Mouse (Mus musculus) MEL (cell line): ENCODE data around the gene Tmc6. TPM values are rescaled to one million over a fixed set of nuclear protein-coding genes. Genes with fewer than 3 reads are reported as not detected.

ENCODE experiments used
- DNase-seq: peaks from one replicate; pipeline ENCODE4 v3.0.0; 2011; ENCODE audit warnings: low read depth, low spot score
- H3K27ac ChIP-seq: 2 replicates; pipeline ENCODE4 v1.5.1; 2012; ENCODE audit warnings: low read depth, mild to moderate bottlenecking, control low read depth, low read length, moderate library complexity; ENCODE audit not compliant: control insufficient read depth
- H3K27me3 ChIP-seq, 2 experiments: fragments of 150-350 bp in 1 of 2; sonication (generic) in 1 of 2; 2 replicates each; pipeline ENCODE4 v1.6.1; 2012; ENCODE audit warnings: low read length in 2 of 2, mild to moderate bottlenecking in 2 of 2, improper control_type of control experiment in 1 of 2, moderate library complexity in 1 of 2; ENCODE audit not compliant: insufficient read depth in 2 of 2, control insufficient read depth in 1 of 2
- H3K36me3 ChIP-seq, 2 experiments: 2 replicates each; pipeline ENCODE4 v1.6.1; 2012 to 2014; ENCODE audit warnings: low read length in 2 of 2, improper control_type of control experiment in 1 of 2, inconsistent platforms in 1 of 2, mild to moderate bottlenecking in 1 of 2; ENCODE audit not compliant: insufficient read depth in 2 of 2, control insufficient read depth in 1 of 2
- H3K4me1 ChIP-seq, 2 experiments: fragments of 150-350 bp in 1 of 2; sonication (generic) in 1 of 2; 2 replicates each; pipeline ENCODE4 v1.6.1; 2012; ENCODE audit warnings: low read length in 2 of 2, improper control_type of control experiment in 1 of 2, mild to moderate bottlenecking in 1 of 2; ENCODE audit not compliant: insufficient read depth in 2 of 2, control insufficient read depth in 1 of 2
- H3K4me3 ChIP-seq, 2 experiments: fragments of 150-350 bp in 1 of 2; sonication (generic) in 1 of 2; 2 replicates each; pipeline ENCODE4 v1.5.1; 2012; ENCODE audit warnings: low read depth in 2 of 2, low read length in 2 of 2, mild to moderate bottlenecking in 2 of 2, moderate library complexity in 2 of 2, control low read depth in 1 of 2, improper control_type of control experiment in 1 of 2; ENCODE audit not compliant: control insufficient read depth in 1 of 2, insufficient read depth in 1 of 2
- H3K79me2 ChIP-seq: 2 replicates; pipeline ENCODE4 v1.6.1; 2012; ENCODE audit warnings: mild to moderate bottlenecking, low read length, moderate library complexity; ENCODE audit not compliant: control insufficient read depth, poor library complexity, insufficient read depth
- H3K9ac ChIP-seq: 2 replicates; pipeline ENCODE4 v1.6.1; 2012; ENCODE audit warnings: low read depth, mild to moderate bottlenecking, control low read depth, low read length, moderate library complexity; ENCODE audit not compliant: control insufficient read depth, poor library complexity, severe bottlenecking
- H3K9me3 ChIP-seq: fragments of 150-350 bp; sonication (generic); replicated peaks from 2 replicates; pipeline ENCODE4 v1.6.1; 2012; ENCODE audit warnings: mild to moderate bottlenecking, low read length, improper control_type of control experiment, moderate library complexity; ENCODE audit not compliant: insufficient read depth
- CHD2 ChIP-seq: IDR thresholded peaks from 2 replicates; pipeline ENCODE4 v1.6.1; 2011; ENCODE audit warnings: low read length, improper control_type of control experiment
- CTCF ChIP-seq, 3 experiments: IDR thresholded peaks in 2 of 3; conservative IDR thresholded peaks in 1 of 3; 2 replicates each; pipeline ENCODE4 v1.5.1; 2011 to 2012; ENCODE audit warnings: low read length in 3 of 3, low read depth in 2 of 3, mild to moderate bottlenecking in 2 of 3, improper control_type of control experiment in 1 of 3, inconsistent platforms in 1 of 3, mixed read lengths in 1 of 3, moderate library complexity in 1 of 3; ENCODE audit not compliant: control insufficient read depth in 1 of 3, insufficient read depth in 1 of 3, poor library complexity in 1 of 3, severe bottlenecking in 1 of 3
- ETS1 ChIP-seq: IDR thresholded peaks from 2 replicates; pipeline ENCODE4 v1.6.1; 2012; ENCODE audit warnings: low read depth, mild to moderate bottlenecking, inconsistent platforms, low read length, improper control_type of control experiment, moderate library complexity
- GABPA ChIP-seq: IDR thresholded peaks from 2 replicates; pipeline ENCODE4 v1.6.1; 2012; ENCODE audit warnings: low read depth, mild to moderate bottlenecking, inconsistent platforms, low read length, improper control_type of control experiment, moderate library complexity
- GATA1 ChIP-seq: IDR thresholded peaks from 2 replicates; pipeline ENCODE4 v1.6.1; 2011; ENCODE audit warnings: low read depth, low read length, improper control_type of control experiment
- HCFC1 ChIP-seq: IDR thresholded peaks from 2 replicates; pipeline ENCODE4 v1.6.1; 2012; ENCODE audit warnings: low read depth, mild to moderate bottlenecking, inconsistent platforms, low read length, improper control_type of control experiment, moderate library complexity
- MAX ChIP-seq: IDR thresholded peaks from 2 replicates; pipeline ENCODE4 v1.6.1; 2011; ENCODE audit warnings: low read length, improper control_type of control experiment
- MEF2A ChIP-seq: IDR thresholded peaks from 2 replicates; pipeline ENCODE4 v1.6.1; 2014; ENCODE audit warnings: low read depth, mild to moderate bottlenecking, inconsistent platforms, low read length, improper control_type of control experiment; ENCODE audit not compliant: poor library complexity, insufficient replicate concordance, severe bottlenecking; ENCODE audit errors: extremely low read depth
- MYC ChIP-seq: IDR thresholded peaks from 2 replicates; pipeline ENCODE4 v1.6.1; 2011; ENCODE audit warnings: low read depth, mild to moderate bottlenecking, low read length, improper control_type of control experiment, moderate library complexity
- NRF1 ChIP-seq: IDR thresholded peaks from 2 replicates; pipeline ENCODE4 v1.6.1; 2014; ENCODE audit warnings: low read depth, mild to moderate bottlenecking, inconsistent platforms, low read length, improper control_type of control experiment, moderate library complexity; ENCODE audit not compliant: poor library complexity, insufficient read depth, severe bottlenecking
- POLR2AphosphoS2 ChIP-seq: IDR thresholded peaks from 2 replicates; pipeline ENCODE4 v1.6.1; 2011; ENCODE audit warnings: low read length, improper control_type of control experiment
- POLR2AphosphoS5 ChIP-seq: IDR thresholded peaks from 2 replicates; pipeline ENCODE4 v1.6.1; 2012; ENCODE audit warnings: low read depth, borderline replicate concordance, mild to moderate bottlenecking, inconsistent platforms, low read length, moderate library complexity, mixed read lengths
- TAL1 ChIP-seq: IDR thresholded peaks from 2 replicates; pipeline ENCODE4 v1.6.1; 2012; ENCODE audit warnings: mild to moderate bottlenecking, inconsistent platforms, low read length, moderate library complexity, mixed read lengths
- TBP ChIP-seq: IDR thresholded peaks from 2 replicates; pipeline ENCODE4 v1.8.0; 2011; ENCODE audit warnings: low read depth, low read length, improper control_type of control experiment
- TCF12 ChIP-seq: IDR thresholded peaks from 2 replicates; pipeline ENCODE4 v1.6.1; 2014; ENCODE audit warnings: low read depth, mild to moderate bottlenecking, inconsistent platforms, low read length, improper control_type of control experiment, moderate library complexity
- UBTF ChIP-seq: IDR thresholded peaks from 2 replicates; pipeline ENCODE4 v1.6.1; 2012; ENCODE audit warnings: low read depth, mild to moderate bottlenecking, inconsistent platforms, low read length, improper control_type of control experiment, moderate library complexity, borderline replicate concordance; ENCODE audit not compliant: insufficient read depth
- ZMIZ1 ChIP-seq: IDR thresholded peaks from 2 replicates; pipeline ENCODE4 v1.6.1; 2012; ENCODE audit warnings: low read depth, mild to moderate bottlenecking, inconsistent platforms, low read length, improper control_type of control experiment, moderate library complexity
- polyA plus RNA-seq, 2 experiments: library from polyadenylated mRNA; stranded (reverse) in 1 of 2; unstranded in 1 of 2; fragments of >175 nt in 1 of 2; fragments of >200 nt in 1 of 2; gene quantifications; 2 replicates each; pipeline versions ENCODE4 v1.2.1 to v1.2.4; 2012; ENCODE audit warnings: low replicate concordance in 2 of 2, low read depth in 1 of 2; ENCODE audit not compliant: insufficient read length in 2 of 2, insufficient read depth in 1 of 2, missing spikeins in 1 of 2
- total RNA-seq: library from RNA; depleted of rRNA; stranded (reverse); fragments of 300-350 nt; gene quantifications from 2 replicates; pipeline ENCODE4 v1.2.3, GENCODE M21; 2012

Gene Tmc6
- total and polyA plus RNA-seq, 3 experiments = 48.8 to 61.2 TPM; not detected in 1

GRCm38 (mm10) chr11:117764319-117764718, 17.7 kb downstream of the Tmc6 start:
- no peak overlapping the region for H3K9ac ChIP-seq
- no peak for DNase-seq
- H3K27me3 ChIP-seq = no peaks in the 10 kb centered on the region
- H3K27ac ChIP-seq = no peak overlapping the region
- no peaks in the 10 kb centered on the region for H3K79me2 ChIP-seq
- H3K4me3 ChIP-seq = no peak overlapping the region
- no peaks in the 10 kb centered on the region for H3K9me3 ChIP-seq
- TF ChIP-seq TAL1 (no peak), POLR2AphosphoS5 (peak; percentile 51; the same call in 1 of the 2 replicates), TBP (no peak)
- H3K36me3 ChIP-seq = no peaks in the 10 kb centered on the region
- H3K4me1 ChIP-seq = no peaks in the 10 kb centered on the region

GRCm38 (mm10) chr11:117762246-117762645, 19.8 kb downstream of the Tmc6 start:
- Histone ChIP-seq H3K79me2 (no peaks in the 10 kb centered on the region), H3K9me3 (no peaks in the 10 kb centered on the region), H3K36me3 (no peaks in the 10 kb centered on the region), H3K27ac (no peak overlapping the region), H3K9ac (no peak overlapping the region), H3K4me1 (no peaks in the 10 kb centered on the region), H3K27me3 (no peaks in the 10 kb centered on the region), H3K4me3 (no peak overlapping the region)
- DNase-seq = no peak
- TF ChIP-seq TBP (no peak), MAX (no peak), HCFC1 (no peak), NRF1 (no peak), UBTF (no peak), TAL1 (no peak), MEF2A (no peak)

GRCm38 (mm10) chr11:117761801-117762200, 20.2 kb downstream of the Tmc6 start:
- Histone ChIP-seq H3K4me3 (no peak overlapping the region), H3K36me3 (no peaks in the 10 kb centered on the region; a peak in 1 of 4 replicates), H3K4me1 (no peaks in the 10 kb centered on the region), H3K27me3 (no peaks in the 10 kb centered on the region), H3K9me3 (no peaks in the 10 kb centered on the region), H3K9ac (no peak overlapping the region), H3K27ac (no peak overlapping the region), H3K79me2 (no peaks in the 10 kb centered on the region)
- no peak for DNase-seq
- TF ChIP-seq MYC (no peak), TBP (no peak), CTCF (IDR thresholded peaks at IDR 0.05 in 2 of 3, conservative IDR thresholded peaks at IDR 0.05 in 1 of 3; ENCODE audit: control insufficient read depth in 1 of 3, insufficient read depth in 1 of 3, low read depth in 2 of 3, low read length in 3 of 3, poor library complexity in 1 of 3, severe bottlenecking in 1 of 3) (no peak), UBTF (no peak), TCF12 (no peak), POLR2AphosphoS2 (no peak), GATA1 (no peak), ZMIZ1 (no peak), POLR2AphosphoS5 (no peak), GABPA (no peak), CHD2 (no peak), ETS1 (no peak), MAX (no peak)
